Mouse (Mus musculus) embryonic fibroblast, embryonic 13.5 days (primary cell): ENCODE measurements around the gene Rreb1.

Source experiments
- CTCF ChIP-seq: IDR thresholded peaks from 2 replicates; pipeline ENCODE4 v1.5.1; 2011; ENCODE audit warnings: mild to moderate bottlenecking, control low read depth, low read length, moderate library complexity, borderline replicate concordance; ENCODE audit not compliant: insufficient read depth
- POLR2A ChIP-seq: IDR thresholded peaks from 2 replicates; pipeline ENCODE4 v1.6.1; 2011; ENCODE audit warnings: low read depth, mild to moderate bottlenecking, control low read depth, low read length, moderate library complexity

DNA sequence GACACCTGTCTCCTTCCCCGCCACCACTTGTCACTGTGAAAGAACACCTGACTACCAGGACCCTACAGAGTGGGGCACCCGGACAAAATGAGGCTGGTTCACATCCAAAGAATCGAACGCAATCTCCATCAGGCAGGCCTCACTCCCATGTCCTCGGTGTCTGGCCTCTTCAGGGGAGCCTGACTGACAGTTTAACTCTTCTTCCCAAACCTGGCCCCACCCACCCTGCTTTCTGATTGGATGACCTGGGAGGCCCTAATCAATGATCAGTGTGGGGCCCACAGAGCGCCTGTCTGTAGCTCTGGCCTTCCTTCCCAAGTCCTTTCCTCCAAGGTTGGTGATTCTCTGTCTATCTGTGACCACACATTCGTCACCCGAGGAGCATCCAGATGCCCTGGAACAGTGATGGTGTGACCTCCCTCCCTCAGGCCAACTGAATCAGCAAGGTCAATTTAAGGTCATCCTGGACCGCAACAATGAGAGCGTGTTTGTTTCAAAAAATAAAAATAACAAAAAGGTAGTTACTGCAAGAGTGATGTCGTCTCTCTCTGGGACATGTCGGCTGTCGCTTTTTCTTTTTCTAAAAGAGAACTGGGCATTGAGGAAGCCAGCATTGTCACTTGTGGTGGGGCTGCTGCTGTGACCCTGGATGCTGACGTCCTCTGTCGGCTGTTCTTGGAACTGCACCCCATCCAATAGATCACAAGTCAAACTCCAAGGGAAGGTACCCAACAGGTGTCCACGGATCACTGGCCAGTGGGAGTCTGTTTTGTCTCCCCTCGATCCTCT, 187.1 kb downstream of the Rreb1 start:
- TF ChIP-seq CTCF (no peak), POLR2A (no peak)
